Mouse (Mus musculus) testis, adult 2 months (tissue): Measurements from ENCODE around the gene Dync1li1.

Experiments
- CTCF ChIP-seq: fragments of 200-500 bp; IDR thresholded peaks from 2 replicates; pipeline ENCODE4 v1.5.1; 2012; ENCODE audit warnings: low read depth, mild to moderate bottlenecking, inconsistent platforms, low read length, moderate library complexity; ENCODE audit not compliant: control insufficient read depth, insufficient read depth, insufficient replicate concordance
- POLR2A ChIP-seq: fragments of 200-500 bp; IDR thresholded peaks from 2 replicates; pipeline ENCODE4 v1.6.1; 2012; ENCODE audit warnings: low read depth, mild to moderate bottlenecking, inconsistent platforms, low read length, moderate library complexity; ENCODE audit not compliant: control insufficient read depth

- no peak for TF ChIP-seq POLR2A
- TF ChIP-seq CTCF = no peak
Observed at GRCm38 (mm10) chr9:114671946-114672345, 16.6 kb upstream of the Dync1li1 start.
